Mouse (Mus musculus) limb, embryonic 14.5 days (tissue): ENCODE results near the gene Clrn3. TPM values are rescaled to one million over a fixed set of nuclear protein-coding genes. Genes with fewer than 3 reads are reported as not detected.

Experiments used
- ATAC-seq: fragments of 200-750 bp; cut with Nextera tagmentation; 2 replicates; pipeline ENCODE4 v1.8.0; 2017; ENCODE audit warnings: low read depth, moderate number of reproducible peaks, moderate TSS enrichment; ENCODE audit not compliant: low FRiP score
- DNase-seq: peaks from one replicate; pipeline ENCODE4 v3.0.0-alpha.2; 2015; ENCODE audit warnings: low spot score
- H3K27ac ChIP-seq: fragments of 300-500 bp; sonication (generic); replicated peaks from 2 replicates; pipeline ENCODE4 v1.5.1; 2014; ENCODE audit warnings: low read depth, mild to moderate bottlenecking, low read length, moderate library complexity, mixed read lengths
- H3K27me3 ChIP-seq: fragments of 300-500 bp; sonication (generic); 2 replicates; pipeline ENCODE4 v1.6.1; 2014; ENCODE audit warnings: low read length, mixed read lengths; ENCODE audit not compliant: control insufficient read depth, insufficient read depth
- H3K36me3 ChIP-seq: fragments of 300-500 bp; sonication (generic); 2 replicates; pipeline ENCODE4 v1.6.1; 2014; ENCODE audit warnings: mild to moderate bottlenecking, low read length, moderate library complexity, mixed read lengths; ENCODE audit not compliant: control insufficient read depth, insufficient read depth
- H3K4me1 ChIP-seq: fragments of 300-500 bp; sonication (generic); 2 replicates; pipeline ENCODE4 v1.6.1; 2014; ENCODE audit warnings: antibody characterized with exemption, low read length, mixed read lengths; ENCODE audit not compliant: control insufficient read depth, insufficient read depth
- H3K4me2 ChIP-seq: fragments of 300-500 bp; sonication (generic); replicated peaks from 2 replicates; pipeline ENCODE4 v1.6.1; 2014; ENCODE audit warnings: low read depth, mild to moderate bottlenecking, low read length, moderate library complexity; ENCODE audit not compliant: severe bottlenecking
- H3K4me3 ChIP-seq: fragments of 300-500 bp; sonication (generic); replicated peaks from 2 replicates; pipeline ENCODE4 v1.5.1; 2014; ENCODE audit warnings: low read length
- H3K9ac ChIP-seq: fragments of 300-500 bp; sonication (generic); 2 replicates; pipeline ENCODE4 v1.6.1; 2014; ENCODE audit warnings: mild to moderate bottlenecking, low read depth, low read length, moderate library complexity; ENCODE audit not compliant: severe bottlenecking
- H3K9me3 ChIP-seq: fragments of 300-500 bp; sonication (generic); 2 replicates; pipeline ENCODE4 v1.6.1; 2016; ENCODE audit warnings: low read length; ENCODE audit not compliant: control insufficient read depth
- POLR2A ChIP-seq: fragments of 200-500 bp; IDR thresholded peaks from 2 replicates; pipeline ENCODE4 v1.8.0; 2012; ENCODE audit warnings: inconsistent platforms, mild to moderate bottlenecking, moderate library complexity, borderline replicate concordance; ENCODE audit not compliant: insufficient read depth, insufficient read length; ENCODE audit errors: extremely low read depth
- WGBS: fragments of 180-500 bp; shearing (Covaris S2); extraction: QIAGEN DNeasy Blood & Tissue Kit; methylation state at CpG from one replicate; pipeline ENCODE4 v1.1.7; 2014; 5-methylcytosine and 5-hydroxymethylcytosine counted together
- microRNA counts: library from miRNA; unstranded; fragments of <30 nt; microRNA quantifications from one replicate; lab custom pipeline; 2016
- microRNA-seq: library from miRNA; unstranded; fragments of <30 nt; microRNA quantifications from one replicate; pipeline ENCODE4, GENCODE M21; 2016
- polyA plus RNA-seq, 2 experiments: library from polyadenylated mRNA; depleted of rRNA in 1 of 2; stranded (reverse) in 1 of 2; unstranded in 1 of 2; fragments of >200 nt; fragmentation: Nextera tagmentation in 1 of 2; extraction: Ambion mirVana in 1 of 2; gene quantifications; 2 replicates each; pipeline versions ENCODE4 v1.2.1 to v1.2.3; 2012 to 2014

Clrn3 gene
- polyA plus RNA-seq, 2 experiments = 0.03 TPM; not detected in 1

DNA sequence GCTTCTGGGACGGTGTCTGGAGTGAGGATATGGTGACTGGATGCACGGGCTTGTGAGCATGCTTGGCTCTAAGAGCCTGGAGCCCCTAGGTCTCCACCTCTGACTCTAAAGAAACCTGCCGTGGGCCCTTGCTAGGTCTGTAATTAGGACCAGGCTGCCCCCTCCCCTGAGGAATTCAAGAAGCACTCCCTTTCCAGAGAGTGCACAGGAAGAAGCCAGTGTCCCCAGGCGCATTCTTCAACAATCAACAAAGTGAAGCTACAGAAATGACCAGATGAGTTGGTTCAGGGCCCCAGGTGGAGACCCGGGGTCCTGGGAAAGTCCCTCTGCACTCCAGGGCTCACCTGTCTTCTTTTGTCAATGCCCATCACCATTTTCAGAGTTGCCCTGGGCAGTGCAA lies 51.2 kb downstream of the Clrn3 start:
- Histone ChIP-seq H3K9me3 (no peaks in the 10 kb centered on the region), H3K36me3 (no peaks in the 10 kb centered on the region), H3K4me2 (no peak overlapping the region), H3K27ac (no peak overlapping the region), H3K4me3 (no peak overlapping the region), H3K9ac (no peak overlapping the region), H3K27me3 (no peaks in the 10 kb centered on the region), H3K4me1 (no peaks in the 10 kb centered on the region)
- TF ChIP-seq POLR2A = no peak
- ATAC-seq (no peak), DNase-seq (no peak)
- WGBS = 37% methylated on average over 5 of the region's 5 CpGs

DNA sequence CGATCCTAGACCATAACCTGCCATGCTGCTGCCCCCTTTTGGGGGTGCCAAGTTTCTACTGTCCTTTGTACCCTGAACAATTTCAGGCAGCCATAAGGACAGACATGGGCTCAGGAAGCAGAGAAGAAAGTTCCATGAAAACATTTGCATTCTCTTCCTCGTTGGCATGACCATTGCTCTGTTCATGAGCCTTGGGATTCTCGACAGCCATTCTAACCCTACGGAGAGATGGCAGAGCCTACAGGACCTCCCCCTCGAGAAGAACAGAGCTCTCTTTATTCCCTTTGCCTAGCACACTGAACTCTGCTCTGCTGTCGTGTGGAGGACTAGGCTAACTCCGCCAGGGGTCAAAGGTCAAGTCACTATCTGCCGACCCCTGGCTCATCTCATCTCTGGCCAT lies 52.5 kb downstream of the Clrn3 start:
- 58% methylated on average over 8 of the region's 8 CpGs for WGBS
- Histone ChIP-seq H3K27ac (no peak overlapping the region), H3K27me3 (no peaks in the 10 kb centered on the region), H3K9me3 (no peaks in the 10 kb centered on the region), H3K4me1 (no peaks in the 10 kb centered on the region), H3K9ac (no peak overlapping the region), H3K4me3 (no peak overlapping the region), H3K36me3 (no peaks in the 10 kb centered on the region), H3K4me2 (no peak overlapping the region)
- ATAC-seq (no peak), DNase-seq (no peak)
- TF ChIP-seq POLR2A = no peak

DNA sequence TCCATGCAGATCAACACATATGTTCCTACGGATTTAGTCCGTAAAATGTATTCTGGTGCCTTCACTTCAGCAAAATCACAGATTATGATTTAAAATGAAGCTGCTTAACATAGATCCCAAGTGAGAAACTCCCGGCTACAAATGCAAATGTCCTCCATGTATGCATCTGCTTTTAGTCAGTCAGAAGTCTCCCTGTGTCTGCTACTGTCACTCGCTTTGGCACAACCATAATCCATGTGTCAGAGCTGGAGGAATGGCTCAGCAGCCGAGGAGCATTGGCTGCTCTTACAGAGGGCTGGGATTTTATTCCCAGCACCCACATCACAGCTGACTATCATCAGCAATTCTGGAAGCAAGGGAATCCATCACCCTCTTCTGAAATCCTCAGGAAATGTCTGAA lies 58.1 kb downstream of the Clrn3 start:
- ATAC-seq = no peak
- Histone ChIP-seq H3K9me3 (no peaks in the 10 kb centered on the region), H3K36me3 (no peaks in the 10 kb centered on the region), H3K27ac (no peak overlapping the region), H3K9ac (no peak overlapping the region), H3K4me1 (no peaks in the 10 kb centered on the region), H3K27me3 (no peaks in the 10 kb centered on the region), H3K4me3 (no peak overlapping the region), H3K4me2 (no peak overlapping the region)
- DNase-seq = no peak
- 83% methylated on average over 5 of the region's 5 CpGs for WGBS
- TF ChIP-seq POLR2A = no peak

DNA sequence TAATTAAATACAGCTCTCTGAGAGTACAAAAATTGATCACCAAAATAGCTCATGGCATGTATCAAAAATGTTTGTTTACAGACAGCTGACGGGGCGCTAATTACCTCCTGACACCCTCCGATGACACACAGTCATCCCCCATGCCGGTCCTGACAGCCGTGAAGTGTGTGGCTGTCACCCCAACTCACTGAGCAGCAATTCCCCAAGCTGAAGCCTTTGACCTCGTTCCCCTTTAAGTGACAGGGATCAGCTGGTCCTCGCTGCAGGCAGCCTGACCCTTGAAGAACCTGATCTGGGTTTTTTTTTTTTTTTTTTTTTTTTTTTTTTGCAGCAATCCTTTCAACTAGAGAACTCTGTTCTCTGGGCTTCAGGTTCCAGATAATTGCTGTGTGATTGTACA lies 59.8 kb downstream of the Clrn3 start:
- Histone ChIP-seq H3K27me3 (no peaks in the 10 kb centered on the region), H3K9me3 (no peaks in the 10 kb centered on the region), H3K36me3 (no peaks in the 10 kb centered on the region), H3K9ac (no peak overlapping the region), H3K4me2 (no peak overlapping the region), H3K4me3 (no peak overlapping the region), H3K4me1 (no peaks in the 10 kb centered on the region), H3K27ac (no peak overlapping the region)
- ATAC-seq (no peak), DNase-seq (no peak)
- no peak for TF ChIP-seq POLR2A
- WGBS = 34% methylated on average over 7 of the region's 7 CpGs

DNA sequence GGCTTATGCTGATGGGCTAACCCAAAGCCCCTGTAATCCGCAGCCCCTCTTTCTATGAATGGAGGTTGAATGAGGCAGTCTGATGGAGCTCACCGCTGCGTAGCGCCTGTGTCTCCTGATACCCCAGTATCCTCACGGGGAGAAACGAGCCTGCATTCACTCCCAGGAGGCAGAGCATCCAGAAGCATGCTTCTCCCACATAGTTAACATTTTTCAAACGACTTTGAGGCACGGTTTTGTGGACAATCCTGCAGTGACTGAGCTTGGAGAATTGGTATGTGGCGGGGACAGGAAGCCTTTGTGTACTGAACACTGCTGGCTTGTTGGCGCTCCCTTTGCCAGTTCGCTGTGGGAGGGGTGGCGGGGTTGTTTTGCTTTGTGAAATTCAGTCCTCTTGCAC lies 63.2 kb downstream of the Clrn3 start:
- no peak overlapping the region for H3K4me3 ChIP-seq
- WGBS = 26% methylated on average over 12 of the region's 12 CpGs

DNA sequence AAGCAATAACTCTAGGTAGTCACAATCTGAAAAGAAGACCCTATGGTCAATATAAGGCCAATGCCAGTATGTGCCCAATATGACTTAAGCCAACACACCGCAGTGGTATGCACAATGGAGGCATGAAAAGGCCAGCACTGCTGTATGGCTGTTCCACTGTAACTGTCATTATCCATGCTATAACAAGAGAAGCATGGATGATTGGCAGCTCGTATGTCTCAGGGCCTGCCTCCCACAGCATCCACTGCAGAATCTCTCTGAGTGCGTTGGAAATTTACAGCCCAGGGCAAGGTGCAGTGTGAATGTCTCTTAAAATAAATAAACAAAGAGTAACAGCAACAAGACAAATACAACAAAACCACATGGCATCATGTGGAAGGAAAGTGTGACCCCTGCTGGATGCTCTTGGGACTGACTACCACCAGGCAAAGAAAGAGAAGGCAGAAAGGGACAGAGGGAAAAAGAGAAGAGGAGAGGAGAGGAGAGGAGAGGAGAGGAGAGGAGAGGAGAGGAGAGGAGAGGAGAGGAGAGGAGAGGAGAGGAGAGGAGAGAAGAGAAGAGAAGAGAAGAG lies 63.7 kb downstream of the Clrn3 start:
- Histone ChIP-seq H3K4me3 (no peak overlapping the region), H3K9me3 (no peaks in the 10 kb centered on the region), H3K36me3 (no peaks in the 10 kb centered on the region), H3K4me1 (no peaks in the 10 kb centered on the region), H3K9ac (no peak overlapping the region), H3K4me2 (no peak overlapping the region), H3K27me3 (no peaks in the 10 kb centered on the region), H3K27ac (no peak overlapping the region)
- no peak for ATAC-seq
- no peak for TF ChIP-seq POLR2A
- 37% methylated on average over 3 of the region's 3 CpGs for WGBS
- DNase-seq = peak; percentile 53

More for the DNA sequence above, 63.2 kb downstream of the Clrn3 start:
- DNase-seq (no peak), ATAC-seq (no peak)
- Histone ChIP-seq H3K27ac (no peak overlapping the region), H3K9ac (no peak overlapping the region), H3K36me3 (no peaks in the 10 kb centered on the region), H3K4me2 (no peak overlapping the region), H3K4me1 (no peaks in the 10 kb centered on the region), H3K9me3 (no peaks in the 10 kb centered on the region), H3K27me3 (no peaks in the 10 kb centered on the region)
- no peak for TF ChIP-seq POLR2A

MicroRNA genes within 50 kb of the gene (microRNA counts, 519-probe panel; counts per million panel counts)
- 1,473 counts per million, percentile 11 among the panel's probes with 10 or more counts for microRNA mmu-miR-1962 (lab: Ali Mortazavi, UCI)

Small RNA genes within 50 kb of the gene (microRNA-seq; reads per million reads assigned to microRNA genes)
- gene Mir1962 = not detected

Other genes with a start within 250 kb of the Clrn3 start
- gene Foxi2, start 118.3 kb downstream of the Clrn3 start, polyA plus RNA-seq (2012; rRNA removed) = 0.04 TPM in 2 replicates
- 0.23 TPM in 1 of 2 replicates, not detected in the other for gene Foxi2, start 118.3 kb downstream of the Clrn3 start, polyA plus RNA-seq (2014; fragmentation: Nextera tagmentation; extraction: Ambion mirVana)
- 3.0 and 3.2 TPM in 2 replicates for gene Ptpre, start 8.8 kb upstream of the Clrn3 start, polyA plus RNA-seq (2012; rRNA removed)
- 3.6 and 4.1 TPM in 2 replicates for gene Ptpre, start 8.8 kb upstream of the Clrn3 start, polyA plus RNA-seq (2014; fragmentation: Nextera tagmentation; extraction: Ambion mirVana)
- 21.9 and 43.1 TPM in 2 replicates for gene Mki67, start 187.7 kb upstream of the Clrn3 start, polyA plus RNA-seq (2012; rRNA removed)
- gene Mki67, start 187.7 kb upstream of the Clrn3 start, polyA plus RNA-seq (2014; fragmentation: Nextera tagmentation; extraction: Ambion mirVana) = 47.7 and 53.5 TPM in 2 replicates